Mouse (Mus musculus) colon, adult 2 months (tissue): Measurements from ENCODE around the gene Emilin1. TPM values are rescaled to one million over a fixed set of nuclear protein-coding genes. Genes with fewer than 3 reads are reported as not detected.

Source experiments
- polyA plus RNA-seq: library from polyadenylated mRNA; depleted of rRNA; stranded (reverse); fragments of >200 nt; gene quantifications from 2 replicates; pipeline ENCODE4 v1.2.3, GENCODE M21; 2012; rRNA removed

Emilin1 gene
- polyA plus RNA-seq: 120 and 121 TPM in 2 replicates

DNA sequence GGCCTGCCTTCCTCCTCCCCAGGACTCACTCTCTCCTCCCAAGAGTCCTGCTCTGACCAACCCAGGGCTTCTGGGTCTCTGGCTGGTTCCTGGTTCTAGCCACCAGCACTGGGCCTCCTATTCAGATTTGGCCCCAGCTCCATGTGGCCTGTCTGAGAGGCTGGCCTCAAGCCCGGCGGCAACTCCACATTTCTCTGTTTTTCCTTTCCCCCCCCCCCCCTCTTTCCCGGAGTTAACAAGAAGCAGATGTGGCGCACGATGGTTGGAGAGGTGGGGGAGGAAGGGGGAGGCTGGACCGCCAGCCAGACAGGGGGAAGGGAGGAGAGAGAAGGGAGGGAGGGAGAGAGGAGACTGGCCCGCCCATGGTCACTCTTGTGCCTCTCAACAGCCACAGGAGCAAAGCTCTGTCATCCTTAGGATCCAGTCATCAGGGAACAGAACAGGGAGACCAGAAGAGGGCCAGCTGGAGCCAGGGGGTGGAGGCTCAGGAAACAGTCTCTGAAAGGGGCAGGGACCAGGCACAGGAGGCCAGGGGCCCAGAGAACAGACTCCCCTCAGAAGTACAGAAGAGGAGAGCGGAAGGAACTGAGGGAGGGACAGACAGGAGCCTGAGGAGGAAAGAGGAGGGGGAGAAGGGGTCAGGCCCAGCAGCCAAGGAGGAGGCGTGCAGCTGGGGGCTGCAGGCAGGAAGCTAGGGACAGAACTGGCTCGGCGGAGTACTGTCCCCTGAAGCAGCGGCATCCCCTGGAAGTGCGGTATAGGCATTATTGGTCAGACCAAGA, at the start of gene Emilin1:
Gene Emilin1, plus strand, starts transcription at position 343 of the 782 bp plus-strand sequence.

DNA sequence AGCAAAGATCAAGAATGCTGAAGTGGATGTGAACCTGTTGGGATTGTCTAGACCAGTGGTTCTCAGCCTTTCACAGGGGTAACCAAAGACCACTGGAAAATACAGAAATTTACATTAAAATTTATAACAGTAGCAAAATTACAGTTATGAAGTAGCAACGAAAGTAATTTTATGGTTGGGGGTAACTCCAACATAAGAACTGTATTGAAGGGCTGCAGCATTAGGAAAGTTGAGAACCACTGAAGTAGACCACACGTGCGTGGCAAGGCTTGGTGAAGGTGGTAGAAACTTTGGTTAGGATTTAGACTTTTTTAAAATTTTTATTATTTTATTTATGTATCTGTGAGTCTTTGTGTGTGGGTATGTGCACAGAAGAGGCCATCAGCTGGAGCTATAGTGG, 45.5 kb upstream of the Emilin1 start, which contains the start of gene Tmem214:
Gene Tmem214, plus strand, starts transcription at position 301 of the 400 bp plus-strand sequence.

GRCm38 (mm10) chr5:30888337-30889087, 24.7 kb upstream of the Emilin1 start, which contains the start of gene Agbl5:
TSS of gene Agbl5 (plus strand) at chr5:30888694.

DNA sequence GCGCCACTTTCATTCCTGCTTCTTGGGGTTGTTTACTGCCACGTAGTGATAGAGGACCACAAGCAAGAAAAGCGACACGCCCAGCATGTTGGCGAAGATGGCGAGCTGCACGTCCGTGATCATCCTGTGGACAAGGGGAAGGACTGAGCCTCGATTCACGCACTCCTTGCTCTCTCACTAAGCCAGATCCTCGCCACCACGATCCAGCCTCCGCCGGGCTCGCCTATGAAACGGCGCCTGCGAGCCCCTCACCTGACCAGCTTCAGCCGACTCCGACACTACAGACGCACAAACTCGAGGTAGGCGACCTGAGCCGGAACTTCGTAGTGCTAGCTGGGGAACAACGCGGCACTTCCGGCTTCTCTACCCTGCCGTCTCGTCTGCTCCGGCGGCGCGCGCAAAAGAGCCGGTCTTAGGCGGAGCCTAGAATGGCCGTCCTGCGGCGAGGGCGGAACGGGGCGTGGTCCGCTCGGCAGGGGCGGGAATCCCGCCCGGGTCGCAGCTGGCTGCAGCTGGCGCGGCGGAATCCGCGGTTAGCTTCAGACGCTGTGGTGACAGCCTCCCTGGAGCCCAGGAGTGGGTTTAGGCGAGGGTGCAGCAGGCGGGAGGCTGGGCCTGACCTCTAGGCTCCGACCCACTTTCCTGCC, 5.7 kb upstream of the Emilin1 start, which contains the start of gene Ost4:
Gene Ost4, minus strand, starts transcription at position 376 of the 647 bp plus-strand sequence.

DNA sequence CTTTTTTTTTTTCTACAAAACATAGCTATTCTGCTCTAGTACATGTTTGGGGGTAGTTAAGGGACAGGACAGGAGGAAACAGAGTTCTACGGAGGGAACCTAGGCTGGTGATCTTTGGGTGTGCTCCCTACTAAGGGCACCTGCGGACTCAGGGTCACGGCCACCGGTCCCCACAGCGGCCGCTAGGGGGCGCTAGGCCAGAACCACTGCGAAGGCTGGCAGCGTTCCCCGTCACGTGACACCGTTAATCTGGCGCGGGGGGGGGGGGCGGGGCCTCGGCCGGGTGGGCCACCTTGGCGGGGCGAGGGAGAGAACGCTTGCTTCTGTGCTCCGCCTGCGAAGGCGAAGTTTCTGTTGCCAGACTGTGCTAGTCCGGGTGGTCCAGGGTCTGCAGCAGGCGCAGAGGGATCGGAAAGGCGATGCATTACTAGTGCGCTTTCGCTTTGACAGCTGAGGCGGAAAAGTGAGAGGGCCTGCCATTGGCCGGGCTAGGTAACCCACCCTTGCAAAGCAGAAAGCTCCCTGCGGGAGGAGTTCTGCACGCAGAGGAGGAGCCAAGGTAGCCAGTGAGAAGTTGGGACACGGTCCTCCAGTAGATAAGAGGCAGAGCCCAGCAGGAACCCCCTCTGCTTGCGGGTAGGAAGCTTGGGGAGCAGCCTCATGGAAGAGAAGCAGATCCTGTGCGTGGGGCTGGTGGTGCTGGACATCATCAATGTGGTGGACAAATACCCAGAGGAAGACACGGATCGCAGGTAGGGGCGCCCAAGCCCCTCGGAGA, 8.2 kb downstream of the Emilin1 start, which contains the start of gene Khk:
Gene Khk, plus strand, starts transcription at position 176 of the 778 bp plus-strand sequence.

GRCm38 (mm10) chr5:30944956-30945781, 32.0 kb downstream of the Emilin1 start, which contains the start of gene Cgref1:
TSS of gene Cgref1 (minus strand) at chr5:30945591.

DNA sequence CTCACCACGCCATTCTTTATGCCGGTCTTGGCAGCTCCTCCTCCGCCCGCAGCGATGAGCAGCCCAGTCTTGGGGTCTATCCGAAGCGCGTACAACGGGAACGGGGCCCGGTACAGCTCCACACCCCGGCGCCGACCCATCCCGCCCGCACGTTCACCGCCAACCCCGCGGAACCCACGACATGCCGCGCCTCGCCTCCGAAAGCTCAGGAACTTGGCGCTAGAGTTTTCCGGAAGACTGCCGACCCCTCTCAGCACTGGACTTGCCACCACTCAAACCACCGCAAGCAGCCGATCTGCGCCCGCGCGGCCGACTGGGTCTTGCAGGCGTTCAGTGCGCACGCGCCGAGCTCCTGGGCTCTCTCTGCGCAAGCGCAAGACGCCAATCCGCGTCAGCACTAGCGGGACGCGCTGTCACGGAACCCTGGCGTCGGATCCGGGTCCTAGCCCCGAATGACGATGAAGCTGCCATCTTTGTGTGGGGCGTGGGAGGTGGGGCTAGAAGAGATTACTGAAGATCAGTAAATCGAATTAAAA, 46.8 kb downstream of the Emilin1 start, which contains the start of gene Preb:
Gene Preb, minus strand, starts transcription at position 396 of the 536 bp plus-strand sequence.

DNA sequence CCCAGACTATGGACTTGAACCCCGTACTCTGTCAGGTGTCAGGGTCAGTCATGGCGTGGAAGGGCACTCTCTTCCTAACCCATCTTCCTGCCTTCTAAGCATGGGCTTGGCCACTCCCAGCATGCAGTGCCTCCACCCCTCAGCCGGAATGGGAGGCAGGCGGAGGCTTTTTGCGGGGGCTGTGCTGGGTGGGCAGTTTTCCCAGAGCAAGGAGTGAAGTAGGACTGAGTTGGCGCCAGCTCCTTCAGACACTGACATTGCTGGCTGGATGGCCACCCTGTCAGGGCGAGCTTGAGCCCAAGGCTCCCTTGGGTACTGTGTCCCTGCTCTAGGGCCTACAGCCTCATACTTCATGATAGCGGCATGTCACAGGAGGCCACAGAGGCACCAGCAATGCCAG, 55.2 kb downstream of the Emilin1 start, which contains the start of gene Tcf23:
Gene Tcf23, plus strand, starts transcription at position 247 of the 400 bp plus-strand sequence.

Other genes starting within 250 kb of the Emilin1 start
- 31.4 and 36.9 TPM in 2 replicates for gene Cenpa, start 246.6 kb upstream of the Emilin1 start, polyA plus RNA-seq
- gene Dpysl5, start 201.8 kb upstream of the Emilin1 start, polyA plus RNA-seq: 2.0 and 2.4 TPM in 2 replicates
- 33.9 and 41.8 TPM in 2 replicates for gene Mapre3, start 98.8 kb upstream of the Emilin1 start, polyA plus RNA-seq
- 111 and 117 TPM in 2 replicates for gene Tmem214, start 45.4 kb upstream of the Emilin1 start, polyA plus RNA-seq
- 15.6 and 21.2 TPM in 2 replicates for gene Agbl5, start 24.7 kb upstream of the Emilin1 start, polyA plus RNA-seq
- 203 and 255 TPM in 2 replicates for gene Ost4, start 5.6 kb upstream of the Emilin1 start, polyA plus RNA-seq
- 27.6 and 35.0 TPM in 2 replicates for gene Khk, start 8.0 kb downstream of the Emilin1 start, polyA plus RNA-seq
- 203 and 259 TPM in 2 replicates for gene Cgref1, start 32.2 kb downstream of the Emilin1 start, polyA plus RNA-seq
- gene Preb, start 47.0 kb downstream of the Emilin1 start, polyA plus RNA-seq: 308 and 381 TPM in 2 replicates
- gene Tcf23, start 55.3 kb downstream of the Emilin1 start, polyA plus RNA-seq: 0.69 and 0.76 TPM in 2 replicates
- gene Atraid, start 134.9 kb downstream of the Emilin1 start, polyA plus RNA-seq: 83.4 and 88.1 TPM in 2 replicates
- 52.7 and 90.2 TPM in 2 replicates for gene Slc5a6, start 135.5 kb downstream of the Emilin1 start, polyA plus RNA-seq
- 33.5 and 40.2 TPM in 2 replicates for gene Cad, start 141.4 kb downstream of the Emilin1 start, polyA plus RNA-seq
- gene Dnajc5g, start 192.9 kb downstream of the Emilin1 start, polyA plus RNA-seq: not detected in 2 replicates
- 0.05 and 0.23 TPM in 2 replicates for gene Slc30a3, start 194.8 kb downstream of the Emilin1 start, polyA plus RNA-seq
- not detected in 2 replicates for gene Trim54, start 203.3 kb downstream of the Emilin1 start, polyA plus RNA-seq
- not detected in 2 replicates for gene Ucn, start 225.4 kb downstream of the Emilin1 start, polyA plus RNA-seq
- 46.0 and 55.3 TPM in 2 replicates for gene Mpv17, start 240.8 kb downstream of the Emilin1 start, polyA plus RNA-seq